Mouse (Mus musculus): ENCODE results near the gene Nup188.
A peak's percentile ranks its signal among the peaks of the same experiment; 100 is the strongest.

Gene Nup188

DNA sequence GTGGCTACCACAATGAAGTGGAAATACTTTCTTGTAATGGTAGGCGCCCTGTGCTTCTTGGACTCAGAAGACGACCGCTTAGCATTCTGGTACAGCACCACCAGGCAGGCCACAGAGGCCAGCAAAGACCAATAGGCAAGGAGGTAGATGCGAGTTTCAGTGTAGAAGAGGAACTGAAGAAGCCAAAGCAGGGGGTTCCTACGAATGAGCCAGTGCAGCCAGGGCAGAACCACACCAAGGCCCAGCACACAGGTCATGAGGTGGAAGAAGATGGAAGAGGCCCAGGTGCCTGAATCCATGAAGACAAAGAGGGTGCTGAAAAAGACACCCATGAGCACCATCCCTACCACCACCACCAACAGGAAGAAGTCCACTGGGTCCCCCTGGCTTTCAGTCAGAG, 1.2 kb upstream of the Nup188 start:
- DNase-seq (ENCODE audit: low read depth, low spot score) = no peak

DNA sequence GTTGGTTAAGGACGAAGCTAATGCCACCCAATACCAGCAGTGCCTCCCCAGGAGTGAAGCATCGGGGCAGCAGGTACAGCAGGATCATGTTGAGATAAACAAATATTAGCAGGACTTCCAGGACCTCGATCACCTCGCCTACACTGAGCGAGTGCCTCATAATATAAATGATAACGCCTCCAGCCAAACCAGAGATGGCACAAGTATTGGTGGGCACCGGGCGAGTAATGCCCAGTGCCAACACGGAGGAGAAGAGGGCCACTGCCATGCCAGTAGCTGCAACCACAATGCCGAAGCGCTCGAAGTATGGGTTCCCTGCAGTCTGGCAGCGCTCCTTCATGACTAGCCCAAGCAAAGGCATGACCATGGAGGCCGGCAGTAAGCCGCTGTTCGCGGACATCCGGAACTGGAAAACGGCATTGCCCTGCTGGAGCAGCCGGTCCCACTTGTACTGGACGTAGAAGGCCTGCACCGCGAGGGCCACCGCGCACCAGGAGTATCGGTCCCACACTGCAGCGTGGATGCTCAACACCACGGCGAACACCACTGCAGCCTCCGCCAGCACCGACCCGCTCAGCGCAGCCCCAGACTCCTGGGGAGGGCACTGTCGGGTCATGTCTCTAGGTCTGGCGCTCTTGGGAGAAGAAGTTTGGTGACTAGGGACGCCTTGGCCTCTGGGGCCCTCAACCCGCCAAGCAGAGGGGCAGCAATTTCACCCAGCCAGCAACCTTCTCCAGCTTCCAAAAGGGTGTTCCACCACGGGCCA, 598 bp upstream of the Nup188 start:
- DNase-seq (ENCODE audit: low read depth, low spot score) = peak; percentile 28

- DNase-seq (ENCODE audit: low read depth, low spot score) = peak; percentile 73
Measured at GRCm38 (mm10) chr2:30287027-30287373, 803 bp downstream of the Nup188 start.

DNA sequence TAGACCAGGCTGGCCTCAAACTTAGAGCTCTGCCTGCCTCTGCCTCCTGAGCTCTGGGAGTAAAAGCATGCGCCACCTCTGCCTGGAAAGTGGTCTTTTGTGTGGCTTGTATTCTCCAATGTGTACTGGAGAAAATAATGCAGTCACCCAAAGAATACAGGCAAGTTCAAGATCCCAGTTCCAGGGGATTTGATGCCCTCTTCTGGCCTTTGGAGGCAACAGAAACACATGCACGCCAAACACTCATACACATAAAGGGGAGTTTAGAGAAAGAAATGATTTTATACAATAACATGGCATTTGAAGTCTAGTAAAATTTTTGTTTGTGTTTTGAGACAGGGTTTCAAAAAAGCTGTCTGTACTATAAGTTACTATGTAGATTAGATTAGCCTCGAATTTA, 13.3 kb downstream of the Nup188 start:
- DNase-seq (ENCODE audit: low read depth, low spot score) = no peak

GRCm38 (mm10) chr2:30299966-30300365, 13.8 kb downstream of the Nup188 start:
- DNase-seq (ENCODE audit: low read depth, low spot score) = no peak

- no peak for DNase-seq (ENCODE audit: low read depth, low spot score)
Measured at GRCm38 (mm10) chr2:30306087-30306486, 19.9 kb downstream of the Nup188 start.

- no peak for DNase-seq (ENCODE audit: low read depth, low spot score)
Measured at GRCm38 (mm10) chr2:30309351-30309750, 23.2 kb downstream of the Nup188 start.

DNA sequence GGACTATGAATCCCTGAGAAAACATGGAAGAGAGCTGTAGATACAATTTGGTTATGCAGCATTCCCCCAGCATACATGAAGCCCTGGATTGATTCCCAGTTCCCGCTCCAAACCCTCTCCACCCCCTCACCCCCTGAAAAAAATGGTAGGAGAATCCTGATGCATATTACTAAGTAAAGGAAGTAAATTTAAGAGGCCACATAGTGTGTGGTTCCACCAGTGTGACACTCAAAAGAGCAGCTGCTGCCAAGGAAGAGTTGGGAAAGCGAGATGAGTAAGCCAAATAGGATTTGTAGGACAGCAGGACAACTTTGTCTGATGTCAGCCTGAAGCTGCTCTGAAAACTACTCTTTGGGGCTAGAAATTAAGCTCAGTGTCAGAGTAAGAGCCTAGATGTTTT, 25.3 kb downstream of the Nup188 start:
- peak; percentile 73 for DNase-seq (ENCODE audit: low read depth, low spot score)

DNA sequence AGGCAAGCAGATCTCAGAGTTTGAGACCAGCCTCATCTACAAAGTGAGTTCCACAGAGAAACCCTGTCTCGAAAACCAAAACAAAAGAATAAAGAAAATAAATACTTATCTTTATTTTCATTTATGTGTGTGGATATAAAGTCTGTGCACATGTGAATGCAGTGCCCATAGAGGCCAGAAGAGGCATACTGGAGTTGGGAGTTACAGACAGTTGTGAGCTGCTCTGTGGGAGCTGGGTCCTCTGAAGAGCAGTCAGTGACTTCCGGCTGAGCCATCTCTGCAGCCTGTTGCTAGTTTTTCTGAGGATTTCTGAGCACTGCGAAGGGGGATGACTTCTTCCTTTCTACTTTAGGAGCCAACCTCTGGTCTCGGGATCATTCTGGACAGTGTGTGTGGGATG, 29.9 kb downstream of the Nup188 start:
- no peak for DNase-seq (ENCODE audit: low read depth, low spot score)

DNA sequence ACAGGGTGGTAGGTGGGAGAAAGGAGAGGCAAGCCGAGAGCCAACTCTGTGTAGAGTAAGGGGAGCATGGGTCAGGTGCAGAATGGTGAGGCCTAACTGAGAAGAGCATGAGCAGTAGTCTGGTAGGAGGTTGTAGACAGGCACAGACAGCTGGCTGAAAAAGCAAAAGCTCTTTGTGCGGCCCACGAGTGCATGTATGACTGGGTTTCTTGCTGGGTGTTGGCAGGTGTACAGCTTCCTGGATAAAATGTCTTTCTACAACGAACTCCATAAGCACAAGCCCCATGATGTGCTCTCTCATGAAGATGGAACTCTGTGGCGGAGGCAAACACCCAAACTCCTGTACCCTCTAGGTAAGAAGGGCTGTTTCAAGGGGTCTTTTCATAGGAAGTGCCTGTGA, 30.8 kb downstream of the Nup188 start:
- DNase-seq (ENCODE audit: low read depth, low spot score) = peak; percentile 35

- DNase-seq (ENCODE audit: low read depth, low spot score) = no peak
Measured at GRCm38 (mm10) chr2:30319260-30319659, 33.1 kb downstream of the Nup188 start.

- DNase-seq (ENCODE audit: low read depth, low spot score) = peak; percentile 51
Measured at GRCm38 (mm10) chr2:30323111-30323510, 36.9 kb downstream of the Nup188 start.

DNA sequence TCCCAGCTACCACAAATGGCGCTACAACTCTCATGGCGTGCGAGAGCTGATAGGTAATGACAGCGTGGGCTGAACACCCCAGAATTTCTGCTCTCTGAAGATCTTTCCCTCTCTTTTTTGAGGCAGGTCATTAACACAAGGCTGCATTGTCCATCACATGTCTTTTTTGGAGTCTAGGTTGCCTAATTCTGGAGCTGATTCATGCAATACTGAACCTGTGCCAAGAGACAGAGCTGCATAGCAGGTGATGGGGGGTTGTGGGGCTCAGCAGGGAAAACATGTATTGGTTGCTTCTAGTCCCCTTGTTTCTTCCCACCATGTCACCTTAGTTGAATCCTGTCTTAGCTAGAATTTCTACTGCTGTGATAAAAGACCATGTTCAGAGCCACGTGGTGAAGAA, 39.1 kb downstream of the Nup188 start:
- DNase-seq (ENCODE audit: low read depth, low spot score) = no peak

- DNase-seq (ENCODE audit: low read depth, low spot score) = peak; percentile 43
Measured at GRCm38 (mm10) chr2:30327276-30327675, 41.1 kb downstream of the Nup188 start.

- DNase-seq (ENCODE audit: low read depth, low spot score) = no peak
Measured at GRCm38 (mm10) chr2:30328791-30329190, 42.6 kb downstream of the Nup188 start.

DNA sequence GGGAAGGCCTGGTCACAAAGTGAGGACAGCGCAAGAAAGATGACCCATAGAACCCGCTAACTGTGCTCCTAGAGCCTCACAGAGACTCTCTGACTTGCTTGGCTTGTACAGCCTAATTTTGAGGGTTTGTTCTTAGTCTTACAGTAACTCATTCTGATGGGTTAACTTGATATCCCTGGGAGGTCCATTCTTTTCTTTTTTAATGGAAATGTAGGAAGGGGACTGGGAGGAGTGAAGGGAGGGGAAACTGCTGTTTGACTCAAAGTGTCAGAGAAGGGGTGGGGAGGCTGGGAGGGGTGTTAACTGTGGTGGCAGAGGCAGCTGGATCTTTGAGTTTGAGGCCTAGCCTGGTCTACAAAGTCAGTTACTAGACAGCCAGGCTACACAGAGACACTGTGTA, 49.1 kb downstream of the Nup188 start:
- DNase-seq (ENCODE audit: low read depth, low spot score) = no peak

DNA sequence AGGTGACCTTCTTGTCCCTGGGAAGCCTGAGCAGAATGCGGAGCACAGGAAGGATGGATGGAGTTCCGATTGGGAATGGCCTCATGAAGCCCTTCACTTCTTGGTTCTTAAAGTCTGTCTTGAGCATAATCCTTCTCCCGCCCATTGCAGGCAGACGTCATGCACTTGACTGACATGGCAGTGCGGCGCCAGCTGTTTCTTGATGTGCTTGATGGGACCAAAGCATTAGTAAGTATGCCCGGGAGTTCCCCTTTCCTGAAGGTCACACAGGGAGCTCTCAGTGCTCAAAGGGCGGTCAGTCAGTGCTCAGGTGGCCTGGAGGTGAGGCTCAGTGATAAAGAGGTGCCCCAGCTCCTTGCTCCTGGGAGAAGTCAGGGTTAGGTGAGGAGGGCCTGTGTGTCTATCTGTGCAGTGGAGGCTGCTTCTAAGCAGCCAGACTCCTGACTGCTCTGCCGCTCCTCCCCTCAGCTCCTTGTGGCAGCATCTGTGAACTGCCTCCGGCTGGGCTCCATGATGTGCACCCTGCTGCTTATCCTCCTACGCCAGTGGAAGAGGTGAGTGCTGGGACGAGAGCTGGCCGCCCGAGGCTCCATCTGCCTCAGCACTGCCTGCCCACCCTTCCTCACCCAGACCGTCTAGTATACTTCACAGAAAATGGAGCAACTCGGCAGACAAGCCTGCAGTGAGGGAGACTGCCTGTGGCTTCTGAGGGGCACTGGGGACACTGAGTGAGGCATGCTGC, 50.1 kb downstream of the Nup188 start:
- peak; percentile 90 for DNase-seq (ENCODE audit: low read depth, low spot score)

DNA sequence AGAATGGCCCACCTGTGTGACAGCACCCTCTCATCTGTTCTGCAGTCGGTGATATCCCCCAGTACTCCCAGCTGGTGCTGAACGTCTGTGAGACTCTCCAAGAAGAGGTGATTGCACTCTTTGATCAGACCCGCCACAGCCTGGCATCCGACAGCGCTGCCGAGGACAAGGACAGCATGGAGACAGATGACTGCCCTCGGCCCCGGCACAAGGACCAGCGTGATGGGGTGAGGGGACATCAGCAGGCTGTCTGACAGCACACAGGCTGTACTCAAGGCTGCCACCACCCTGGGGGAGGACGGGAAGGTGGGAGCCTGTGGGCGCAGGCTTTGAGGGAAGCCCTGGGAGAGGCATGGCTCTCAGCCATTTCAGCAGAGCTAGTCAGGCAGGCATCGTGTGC, 51.0 kb downstream of the Nup188 start:
- DNase-seq (ENCODE audit: low read depth, low spot score) = peak; percentile 64

DNA sequence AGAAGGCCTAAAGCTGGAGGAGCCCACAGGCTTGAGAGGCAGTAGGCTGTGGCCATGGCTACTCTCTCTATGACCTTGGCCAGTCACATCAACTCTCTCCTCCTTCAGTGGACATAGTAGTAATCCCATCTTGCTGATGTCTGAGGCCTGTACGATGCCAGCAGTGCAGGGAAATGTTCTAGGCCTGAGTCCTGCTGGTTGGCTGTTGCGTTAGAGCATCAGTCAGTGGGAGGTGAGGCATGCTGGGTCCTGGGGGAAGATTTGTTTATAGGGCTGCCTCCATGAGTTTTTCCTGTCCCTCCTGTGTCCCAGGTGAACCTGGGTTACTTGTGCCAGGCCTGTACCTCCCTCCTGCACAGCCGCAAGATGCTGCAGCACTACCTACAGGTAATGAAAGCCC, 55.9 kb downstream of the Nup188 start:
- DNase-seq (ENCODE audit: low read depth, low spot score) = no peak

DNA sequence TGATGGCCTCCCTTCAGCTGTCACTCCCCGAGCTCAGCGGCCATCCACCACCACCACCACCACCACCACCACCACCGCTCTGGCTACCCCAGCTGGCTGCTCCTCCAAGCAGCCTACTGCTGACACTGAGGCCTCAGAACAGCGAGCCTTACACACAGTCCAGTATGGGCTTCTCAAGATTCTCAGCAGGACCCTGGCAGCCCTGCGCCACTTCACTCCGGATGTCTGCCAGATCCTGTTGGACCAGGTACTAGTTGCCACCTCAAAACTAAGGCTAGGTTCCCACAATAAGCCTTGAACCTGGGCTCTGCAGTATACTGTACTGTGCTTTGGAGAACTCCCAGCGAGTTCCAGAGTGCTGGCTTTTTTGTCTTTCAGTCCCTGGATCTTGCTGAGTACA, 56.3 kb downstream of the Nup188 start:
- peak; percentile 65 for DNase-seq (ENCODE audit: low read depth, low spot score)

GRCm38 (mm10) chr2:30343601-30344137, 57.5 kb downstream of the Nup188 start:
- peak; percentile 69 for DNase-seq (ENCODE audit: low read depth, low spot score)

- no peak for DNase-seq (ENCODE audit: low read depth, low spot score)
Measured at GRCm38 (mm10) chr2:30345971-30346676, 59.9 kb downstream of the Nup188 start.

Data from brain, adult 2 months (tissue).